Mouse (Mus musculus) retina, postnatal 7 days (tissue): ENCODE measurements at regions not wholly inside any gene's neighbourhood (a gene's known extent, or its start where the extent isn't known, plus 50 kb on each side); places are given as distances from the start of the nearest gene placed in this dataset.

ENCODE experiments used
- DNase-seq: peaks from one replicate; pipeline ENCODE4 v3.0.0-alpha.2; 2012; ENCODE audit warnings: low read depth, low spot score

DNA sequence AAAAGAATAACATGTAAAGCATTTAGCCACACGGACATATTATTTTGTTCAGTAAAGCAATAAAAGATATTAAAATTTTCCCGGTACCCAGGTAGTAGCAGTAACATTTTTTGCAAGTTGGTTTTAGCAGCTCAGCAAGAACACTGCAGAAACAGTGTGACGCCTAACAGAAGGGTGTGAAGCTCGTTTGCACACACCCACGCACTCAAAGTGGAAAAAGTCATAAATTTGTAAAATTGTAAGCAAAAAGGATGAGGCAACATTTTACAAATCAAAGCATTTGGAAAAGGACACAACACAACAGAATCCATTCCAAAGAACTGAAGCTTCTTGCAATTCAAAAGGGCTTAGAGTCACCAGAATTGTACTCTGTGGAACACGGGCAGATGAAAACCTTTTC is 1053.6 kb upstream of the Celf2 start:
- DNase-seq = no peak

DNA sequence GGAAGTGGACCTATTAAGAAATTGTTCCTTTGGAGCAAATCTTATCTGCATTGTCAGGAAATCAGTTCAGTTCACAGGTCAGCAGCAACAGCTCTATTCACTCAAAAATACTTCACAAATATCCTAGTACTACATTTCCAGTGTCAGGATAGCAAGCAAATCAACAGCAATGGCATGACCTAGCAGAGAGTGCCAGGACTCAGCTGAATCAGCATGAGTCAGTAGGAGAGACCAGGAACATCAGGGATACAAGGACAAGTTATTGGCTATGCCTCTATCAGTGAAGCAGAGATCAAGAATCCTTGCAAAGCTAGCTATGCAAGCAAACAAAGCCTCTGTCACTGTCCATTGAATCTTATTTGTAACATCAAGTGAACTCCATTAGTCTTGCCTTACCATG is 1036.8 kb upstream of the Celf2 start:
- DNase-seq = no peak

GRCm38 (mm10) chr2:8536842-8537241 is 1027.5 kb upstream of the Celf2 start:
- no peak for DNase-seq

GRCm38 (mm10) chr2:8498466-8498865 is 989.1 kb upstream of the Celf2 start:
- DNase-seq = no peak

DNA sequence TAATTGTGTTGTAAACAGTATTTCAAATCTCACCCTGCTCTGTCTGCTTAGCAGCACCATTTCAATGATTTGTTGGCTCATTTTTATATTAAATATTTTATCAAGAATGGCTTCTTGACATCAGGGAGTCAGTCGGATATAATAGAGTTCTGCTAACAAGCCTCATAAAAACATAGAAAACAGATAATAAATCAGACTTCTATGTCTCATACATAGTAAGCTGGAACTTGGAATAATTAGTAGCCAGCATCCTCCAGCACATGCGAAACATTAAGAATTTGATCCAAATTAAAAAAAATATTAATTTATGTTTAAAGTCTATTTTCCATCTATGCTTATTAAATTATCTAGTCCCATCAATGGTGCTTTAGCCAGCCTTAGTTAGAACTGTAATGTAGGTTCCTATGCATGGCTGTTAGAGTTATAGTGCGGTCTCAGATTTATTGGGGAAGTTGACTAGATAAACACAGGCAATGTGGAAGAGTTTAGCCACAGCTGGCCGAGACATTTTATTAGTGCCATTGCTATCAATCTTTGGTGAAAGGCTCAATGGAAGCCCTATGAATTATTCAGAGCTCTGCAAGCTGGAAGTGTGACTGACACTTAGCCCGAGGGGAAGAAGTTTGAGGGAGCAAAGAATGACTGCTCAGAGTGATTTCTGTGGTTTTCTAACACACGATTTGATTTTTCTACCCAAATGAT is 968.6 kb upstream of the Celf2 start:
- no peak for DNase-seq

- no peak for DNase-seq
Observed at GRCm38 (mm10) chr2:8470546-8470945, 961.2 kb upstream of the Celf2 start.

GRCm38 (mm10) chr2:8468989-8469388 is 959.6 kb upstream of the Celf2 start:
- no peak for DNase-seq

DNA sequence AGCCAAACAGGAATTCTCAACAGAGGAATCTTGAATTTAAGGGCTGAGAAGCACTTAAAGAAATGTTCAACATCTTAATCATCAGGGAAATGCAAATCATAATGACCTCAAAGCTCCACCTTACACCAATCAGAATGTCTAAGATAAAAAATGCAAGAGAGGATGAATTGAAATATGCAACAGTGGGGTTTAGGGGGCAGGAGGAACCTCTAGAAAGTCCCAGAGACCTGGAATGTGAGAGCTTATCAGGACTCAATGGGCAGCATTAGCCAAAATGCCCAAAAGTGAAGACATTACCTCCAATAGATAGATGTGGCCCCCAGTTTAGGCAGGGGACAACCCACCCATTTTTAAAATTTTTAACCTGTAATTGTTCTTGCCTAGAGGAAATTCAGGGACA is 959.0 kb upstream of the Celf2 start:
- DNase-seq = no peak

DNA sequence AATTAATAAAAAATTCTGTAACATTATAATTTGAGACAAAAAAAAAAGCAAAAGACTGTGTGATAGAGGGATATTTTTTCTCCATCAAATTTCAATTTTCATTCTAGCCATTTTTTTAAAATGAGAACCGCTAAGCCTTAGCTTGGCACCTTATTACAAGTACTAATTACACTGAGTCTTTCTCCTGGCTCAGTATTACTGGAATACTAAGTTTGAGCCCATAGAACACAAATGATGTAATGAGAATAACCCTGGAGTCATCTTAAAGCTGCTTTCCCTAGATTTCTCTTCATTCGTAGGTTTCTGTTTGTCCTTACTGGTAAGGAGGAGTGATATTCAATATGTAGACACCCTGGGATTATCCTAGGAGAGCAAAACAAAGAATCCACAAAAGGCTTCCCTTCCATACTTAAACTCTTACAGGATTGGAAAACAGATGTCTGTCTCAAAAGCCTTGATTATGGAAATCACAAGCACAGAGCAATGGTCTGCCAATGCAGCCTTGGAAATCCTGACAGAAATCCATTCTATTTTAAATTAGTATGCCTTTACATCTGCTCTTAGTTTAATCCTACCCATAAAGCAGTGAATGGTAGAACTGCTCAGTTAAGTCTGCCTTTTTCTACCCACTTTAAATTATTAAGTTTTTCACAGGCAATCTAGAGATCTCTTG is 958.3 kb upstream of the Celf2 start:
- no peak for DNase-seq

GRCm38 (mm10) chr2:8452566-8453243 is 943.3 kb upstream of the Celf2 start:
- DNase-seq = no peak

DNA sequence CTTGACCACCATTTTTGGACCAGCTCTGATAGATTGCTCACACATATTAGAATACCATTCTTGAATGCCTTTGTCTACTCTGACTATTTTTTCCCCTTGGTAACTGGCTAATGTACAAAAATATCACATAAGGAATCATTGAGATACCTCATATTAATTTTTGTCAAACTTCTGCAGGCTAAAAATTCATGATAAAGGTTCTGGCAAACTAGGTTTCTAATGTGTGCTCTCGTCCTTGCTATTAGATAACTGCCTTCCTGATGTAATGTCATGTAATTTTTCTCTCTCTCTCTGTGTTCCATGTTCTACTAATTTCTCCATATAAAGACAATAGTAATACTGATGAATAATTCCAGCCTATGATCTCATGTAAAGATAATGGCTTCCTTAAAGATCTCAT is 931.9 kb upstream of the Celf2 start:
- no peak for DNase-seq

GRCm38 (mm10) chr2:8429652-8430343 is 920.4 kb upstream of the Celf2 start:
- no peak for DNase-seq

GRCm38 (mm10) chr2:8428145-8428544 is 918.8 kb upstream of the Celf2 start:
- no peak for DNase-seq

GRCm38 (mm10) chr2:8427720-8428119 is 918.4 kb upstream of the Celf2 start:
- DNase-seq = no peak

DNA sequence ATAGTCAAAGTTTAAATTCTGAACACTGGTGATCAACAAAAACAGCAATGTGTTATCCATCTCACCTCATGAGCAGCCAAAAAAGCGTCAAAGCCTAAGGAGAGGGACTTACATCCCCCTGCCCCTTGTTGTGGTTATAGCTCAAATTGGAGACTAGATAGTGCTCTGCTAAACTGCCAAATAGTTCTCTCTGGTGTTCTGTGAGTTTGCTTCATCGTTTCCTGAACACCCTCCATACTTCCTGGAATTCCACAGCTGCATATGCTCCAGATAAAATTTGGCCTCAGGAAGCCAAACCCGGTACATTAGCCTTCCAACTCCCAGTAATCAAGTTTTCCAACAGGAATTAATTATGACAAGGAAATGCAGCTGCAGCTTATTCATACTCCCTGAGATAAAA is 906.6 kb upstream of the Celf2 start:
- DNase-seq = no peak

DNA sequence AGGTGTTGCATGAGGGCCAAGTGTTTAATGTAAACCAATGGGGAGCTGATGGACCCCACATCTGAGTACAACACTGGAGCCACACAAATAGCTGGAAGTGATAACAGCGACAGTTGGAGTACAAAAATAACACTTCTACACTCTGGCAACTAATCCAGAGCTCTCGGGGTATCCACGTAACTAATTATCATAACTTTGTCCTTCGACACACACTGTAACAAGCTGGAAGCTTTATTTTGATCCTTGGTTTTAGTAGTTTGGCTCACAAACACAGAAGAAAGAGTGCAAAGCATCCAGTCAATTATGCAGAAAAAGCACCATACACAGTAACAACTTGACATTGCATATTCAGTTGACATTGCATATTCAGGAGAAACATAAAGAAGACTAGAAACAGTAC is 884.8 kb upstream of the Celf2 start:
- DNase-seq = no peak

- DNase-seq = no peak
Observed at GRCm38 (mm10) chr2:8389530-8389929, 880.2 kb upstream of the Celf2 start.

DNA sequence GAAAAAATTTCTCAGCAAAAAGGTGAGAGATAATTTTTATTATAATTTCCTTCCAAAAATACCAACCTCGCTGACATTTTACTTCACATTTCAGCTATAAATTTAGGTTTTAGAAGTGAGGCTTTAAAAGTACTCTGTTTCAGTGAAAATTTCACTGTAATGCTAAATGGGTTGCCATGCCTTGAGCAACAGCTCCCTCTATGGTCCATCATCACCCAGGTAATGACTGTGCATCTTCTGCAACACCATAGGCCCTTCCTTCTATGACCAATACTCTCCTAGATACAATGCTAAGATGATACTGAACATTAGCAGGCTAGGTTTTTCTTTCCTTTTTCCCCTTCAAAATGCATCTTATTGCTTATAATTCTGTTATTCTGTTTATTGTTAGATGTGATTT is 870.9 kb upstream of the Celf2 start:
- peak; percentile 16 for DNase-seq

- no peak for DNase-seq
Observed at GRCm38 (mm10) chr2:8379590-8379989, 870.2 kb upstream of the Celf2 start.

- no peak for DNase-seq
Observed at GRCm38 (mm10) chr2:8347867-8348266, 838.5 kb upstream of the Celf2 start.

- no peak for DNase-seq
Observed at GRCm38 (mm10) chr2:8344748-8345147, 835.4 kb upstream of the Celf2 start.

DNA sequence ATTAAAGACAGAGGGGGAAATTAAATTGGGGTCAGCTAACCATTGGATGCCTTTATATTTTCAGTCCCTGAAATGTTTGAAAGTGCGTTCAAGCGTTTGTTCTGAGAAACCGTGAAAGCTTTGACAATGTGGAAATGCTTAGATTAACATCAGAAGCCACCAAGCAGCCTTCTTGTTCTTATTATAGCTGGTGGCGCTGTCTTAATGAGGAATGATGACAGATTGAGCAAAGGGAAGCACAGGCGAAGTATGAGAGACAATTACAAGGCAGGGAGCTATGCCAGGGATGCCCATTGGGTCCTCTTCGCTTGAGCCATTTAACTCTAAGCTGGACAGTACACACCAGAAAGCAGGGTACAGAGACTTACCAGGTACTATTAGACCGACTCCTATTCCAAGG is 828.9 kb upstream of the Celf2 start:
- no peak for DNase-seq
